Mouse (Mus musculus) liver, postnatal 0 days (tissue): ENCODE measurements around the gene Dph3.
A peak's percentile ranks its signal among the peaks of the same experiment; 100 is the strongest.

Experiments
- CTCF ChIP-seq: sonication (generic); IDR thresholded peaks from 2 replicates; pipeline ENCODE4 v1.5.1; 2016; ENCODE audit warnings: antibody characterized with exemption, low read depth
- EP300 ChIP-seq: IDR thresholded peaks from 2 replicates; pipeline ENCODE4 v1.6.1; 2016; ENCODE audit warnings: antibody characterized with exemption, low read depth, mild to moderate bottlenecking

DNA sequence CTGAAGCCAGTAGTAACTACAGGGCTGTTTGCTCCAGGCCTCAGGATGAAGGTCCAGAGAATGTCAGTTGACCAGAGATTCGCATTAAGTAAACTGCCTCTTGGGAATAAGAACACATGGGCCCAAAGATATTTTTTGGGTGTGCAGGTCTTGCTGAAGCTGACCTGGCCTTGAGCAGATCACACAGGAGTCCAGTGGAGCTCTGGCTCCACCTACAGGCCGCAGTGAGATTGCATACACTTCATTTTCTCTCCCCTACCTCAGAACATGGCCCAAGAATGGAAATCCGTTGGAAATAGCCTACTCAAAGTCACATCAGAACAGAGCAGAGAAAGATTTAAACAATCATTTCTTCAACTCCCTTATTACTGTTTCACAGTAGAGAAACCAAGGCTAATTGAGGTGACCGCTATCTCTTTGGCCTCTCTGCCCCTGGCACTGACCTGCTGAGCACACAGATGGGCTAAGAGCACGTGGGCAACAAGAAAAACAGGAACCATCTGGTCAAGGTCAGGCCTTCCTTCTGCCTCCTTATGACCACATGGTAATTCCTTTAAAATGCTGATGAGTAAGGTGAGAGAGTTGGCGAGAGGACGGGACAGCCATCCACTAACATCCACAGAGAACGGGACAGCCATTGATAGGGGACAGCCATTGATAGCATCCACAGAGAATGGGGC lies 8.5 kb downstream of the Dph3 start:
- TF ChIP-seq CTCF (peak; percentile 98), EP300 (no peak)
